Mouse (Mus musculus) skeletal muscle tissue, postnatal 0 days (tissue): ENCODE measurements around the gene Galntl5. TPM values are rescaled to one million over a fixed set of nuclear protein-coding genes. Genes with fewer than 3 reads are reported as not detected.

Experiments used
- microRNA-seq, 2 experiments: library from miRNA; unstranded; fragments of <30 nt; microRNA quantifications; one replicate each; pipeline ENCODE4; 2016
- polyA plus RNA-seq: library from polyadenylated mRNA; unstranded; fragments of >200 nt; fragmentation: Nextera tagmentation; extraction: Ambion mirVana; gene quantifications from 2 replicates; pipeline ENCODE4 v1.2.1, GENCODE M21; 2015

Gene Galntl5
- polyA plus RNA-seq = not detected in 2 replicates

DNA sequence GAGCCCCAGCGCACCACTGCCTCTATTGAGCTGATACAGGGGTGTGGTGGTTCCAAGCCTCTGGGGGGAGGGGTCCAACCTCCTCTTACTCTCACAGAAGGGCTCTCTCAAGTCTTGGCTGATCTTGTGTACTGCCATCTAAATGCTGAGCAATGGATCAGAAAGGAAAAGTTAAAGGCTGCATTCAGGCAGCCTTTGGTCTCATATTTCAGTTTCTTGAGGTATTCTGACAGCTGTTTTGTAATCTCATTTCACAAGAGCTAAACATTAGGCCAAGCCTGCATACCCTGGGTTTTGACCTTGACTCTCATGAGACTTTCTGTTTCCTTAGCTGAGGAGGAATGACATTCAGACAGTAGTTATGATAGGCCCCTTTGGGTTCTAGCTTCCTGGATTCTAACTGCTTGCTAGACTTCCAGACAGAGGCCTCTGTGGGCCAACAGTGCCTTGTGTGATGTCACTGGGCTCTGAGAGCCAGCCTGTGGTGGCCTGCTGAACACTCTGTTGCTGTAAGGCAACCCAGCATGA lies at the start of gene Galntl5:
Galntl5 (plus strand) TSS at position 457 of the 528 bp plus-strand sequence.

DNA sequence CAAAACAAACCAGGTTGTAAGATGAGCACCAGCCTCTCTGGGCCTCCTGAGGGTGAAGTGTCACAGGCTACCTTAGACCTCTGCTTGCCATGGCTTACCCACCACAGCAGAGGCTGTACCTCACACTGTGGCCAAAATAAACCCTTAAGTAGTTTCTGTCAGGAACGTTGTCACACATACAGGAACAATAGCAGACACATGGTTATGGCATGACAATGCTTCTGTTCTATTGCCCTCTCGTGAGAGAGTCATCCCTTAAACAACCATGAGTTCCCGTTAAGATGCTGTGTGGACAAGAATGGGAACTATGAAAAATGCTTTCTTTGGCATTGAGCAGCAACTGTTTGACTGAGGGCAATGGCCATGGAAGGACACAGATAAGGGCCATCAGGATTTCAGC lies 40.3 kb downstream of the Galntl5 start, which contains the start of gene Galnt11:
Galnt11 (plus strand) TSS at position 301 of the 400 bp plus-strand sequence.

DNA sequence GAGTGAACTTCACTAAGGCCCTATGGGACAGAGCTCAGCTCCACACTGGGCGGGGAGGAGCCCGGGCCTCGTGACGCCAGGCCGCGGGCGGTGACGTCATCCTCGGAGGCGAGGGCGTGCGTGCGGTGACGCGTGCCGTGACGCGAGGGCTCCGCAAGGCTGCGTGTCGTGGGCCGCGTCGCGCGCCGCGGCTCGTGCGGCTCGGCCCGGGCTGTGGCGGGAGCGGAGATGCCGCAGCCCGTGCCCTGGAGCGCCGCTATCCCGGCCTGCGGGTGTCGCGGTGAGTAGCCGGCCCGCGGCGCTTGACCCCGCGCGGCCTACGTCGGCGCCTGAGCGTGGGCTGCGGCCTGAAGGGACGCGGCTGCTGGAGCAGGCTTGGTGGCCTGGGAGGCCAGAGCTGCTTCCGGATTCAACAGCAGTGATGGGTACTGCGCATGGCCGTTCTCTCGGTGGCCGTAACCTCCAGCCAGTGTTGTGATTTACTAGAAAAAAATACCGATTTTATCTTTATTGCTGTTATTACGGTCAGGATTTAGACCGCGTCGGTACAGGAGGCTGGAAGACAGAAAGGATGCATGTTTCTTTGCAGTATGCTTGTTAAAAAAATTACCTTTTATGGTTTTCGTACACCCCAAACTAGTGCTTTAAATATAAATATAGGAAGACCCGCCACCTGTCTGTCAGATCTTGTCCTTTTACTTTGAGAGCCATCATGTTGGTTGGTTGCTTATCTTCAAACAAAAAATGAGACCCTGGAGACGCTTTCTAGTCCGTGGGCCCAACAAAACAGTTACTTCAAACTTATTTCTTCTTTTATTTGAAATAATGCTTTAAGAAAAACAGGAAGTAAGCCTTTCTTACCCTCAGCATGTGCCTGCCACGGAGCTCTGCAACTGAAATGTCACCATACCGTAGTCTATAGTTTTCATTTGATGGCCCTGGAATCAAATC lies 41.8 kb downstream of the Galntl5 start, which contains the start of gene E130116L18Rik:
E130116L18Rik (minus strand) TSS at position 402 of the 951 bp plus-strand sequence.

Small RNA genes lying within 50 kb of the gene (microRNA-seq; reads per million reads assigned to microRNA genes)
- gene Gm26051 = 0 reads per million in 2 experiments

Other genes with a start within 250 kb of the Galntl5 start
- gene Prkag2, start 80.8 kb upstream of the Galntl5 start, polyA plus RNA-seq = 12.0 and 14.9 TPM in 2 replicates
- gene Galnt11, start 40.4 kb downstream of the Galntl5 start, polyA plus RNA-seq = 20.3 and 20.6 TPM in 2 replicates
- gene E130116L18Rik, start 41.7 kb downstream of the Galntl5 start, polyA plus RNA-seq = 0.73 and 3.1 TPM in 2 replicates